In the genomic region with DNA sequence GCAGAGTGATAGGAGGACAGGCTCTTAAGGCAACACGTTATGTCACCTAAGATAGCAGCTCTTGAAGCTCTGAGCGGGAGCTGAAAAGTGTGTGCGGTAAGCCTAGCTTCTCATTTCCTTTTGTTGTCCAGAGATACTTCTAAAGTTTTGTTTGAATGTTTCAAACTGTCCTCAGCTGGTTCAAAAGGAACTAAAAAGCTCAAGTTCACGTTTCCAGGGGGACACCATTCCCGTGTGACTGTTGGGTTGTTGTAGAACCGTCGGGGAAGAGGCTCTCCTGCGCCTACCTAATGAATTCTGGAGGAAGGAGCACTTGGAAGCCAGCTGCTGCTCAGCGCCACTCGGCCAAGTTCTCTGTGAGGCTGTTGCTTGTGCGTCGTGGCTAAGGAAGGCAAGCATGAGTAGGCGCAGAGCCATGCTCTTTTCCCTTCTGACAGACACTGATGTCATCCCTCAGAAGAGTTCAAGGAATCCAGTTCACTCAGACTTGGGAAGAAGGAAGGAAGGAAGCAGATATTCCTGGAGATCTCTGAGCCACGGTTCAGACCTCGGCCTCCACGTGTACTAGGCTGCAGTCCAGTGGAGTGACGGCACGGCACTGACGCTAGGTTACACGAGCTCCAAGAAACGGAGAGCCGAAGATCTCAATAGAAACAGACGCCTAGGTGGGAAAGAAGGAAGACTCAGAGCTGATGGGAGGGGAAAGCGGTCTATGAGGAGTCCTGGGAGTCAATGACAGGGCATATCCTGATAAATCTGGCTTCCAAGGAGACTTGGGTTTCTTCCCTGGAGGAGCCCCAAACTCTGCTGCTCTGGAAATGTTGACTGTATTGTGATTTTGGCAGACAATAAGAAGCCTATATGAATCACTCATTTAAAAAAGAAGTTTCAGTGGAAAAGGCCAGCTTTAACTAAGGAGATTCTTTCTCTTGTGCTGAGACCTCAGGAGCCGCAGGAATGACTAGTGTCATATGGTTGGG, we compare ENCODE assay signal across 14 mouse cellular contexts. TPM values are rescaled to one million over a fixed set of nuclear protein-coding genes. Genes with fewer than 3 reads are reported as not detected.
DNase-seq lines count a peak whose midpoint lies in the region; ATAC-seq and TF ChIP-seq lines count a peak whose summit lies in the region.
"Had no signal": no experiment of that assay in that cellular context is flagged by ENCODE, and none has a peak within 500 bp of the region (broad histone marks: within the 10 kb centered on the region; RNA-seq: fewer than 3 reads in every experiment).

No protein-coding gene starts in this region.

- no peak for TF ChIP-seq POLR2A in limb, embryonic 14.5 days (IDR thresholded peaks at IDR 0.05; ENCODE audit: borderline replicate concordance, extremely low read depth, insufficient read depth, insufficient read length)

- ATAC-seq in limb, embryonic 14.5 days (ENCODE audit: low FRiP score, low read depth): no peak
- ATAC-seq: liver, postnatal 0 days had no signal

- peaks cover 6% of the 10 kb centered on the region; the same call in 1 of the 2 replicates for H3K4me1 ChIP-seq in limb, embryonic 14.5 days (ENCODE audit: control insufficient read depth, insufficient read depth, low read length)
- no peaks in the 10 kb centered on the region for H3K4me1 ChIP-seq in limb, embryonic 10.5 days

- H3K9me3 ChIP-seq in limb, embryonic 14.5 days (ENCODE audit: control insufficient read depth, low read length): no peaks in the 10 kb centered on the region
- no peaks in the 10 kb centered on the region for H3K9me3 ChIP-seq in limb, embryonic 10.5 days (replicated peaks)

- H3K36me3 ChIP-seq in limb, embryonic 14.5 days (ENCODE audit: control insufficient read depth, insufficient read depth, low read length): no peaks in the 10 kb centered on the region
- H3K36me3 ChIP-seq in limb, embryonic 10.5 days: no peaks in the 10 kb centered on the region

- H3K9ac ChIP-seq in limb, embryonic 14.5 days (ENCODE audit: low read depth, low read length, severe bottlenecking): no peak overlapping the region
- H3K9ac ChIP-seq: liver, postnatal 0 days had no signal

- no peak overlapping the region; the same call in 1 of the 2 replicates for H3K27ac ChIP-seq in limb, embryonic 14.5 days (replicated peaks; ENCODE audit: low read depth, low read length)
- H3K27ac ChIP-seq in limb, embryonic 10.5 days: no peak overlapping the region
- H3K27ac ChIP-seq: left cerebral cortex, adult 2 months had no signal

- peak; percentile 36 for DNase-seq in limb, embryonic 14.5 days (ENCODE audit: low spot score)
- DNase-seq in limb, embryonic 10.5 days (ENCODE audit: low spot score): no peak
- DNase-seq in Muller cell, postnatal 12 days (ENCODE audit: inconsistent ontology term): peak; percentile 42
- peak; percentile 58 for DNase-seq in gastrocnemius, postnatal 14 days
- DNase-seq in heart, postnatal 25 days (ENCODE audit: low spot score): peak; percentile 29
- DNase-seq in thymus, postnatal 25 days: no peak
- DNase-seq in layer of hippocampus, adult 11-12 months (ENCODE audit: low spot score): no peak
- DNase-seq in embryo, embryonic 10.5 days (ENCODE audit: low spot score): no peak
- DNase-seq: adrenal gland, postnatal 36 days; kidney, adult 11 months; liver, postnatal 0 days; thymus, adult 2 months had no signal

- 78% methylated on average over 25 of the region's 25 CpGs for WGBS in limb, embryonic 14.5 days
- WGBS in limb, embryonic 10.5 days: 89% methylated on average over 25 of the region's 25 CpGs

- H3K4me2 ChIP-seq in limb, embryonic 14.5 days (replicated peaks; ENCODE audit: low read depth, low read length, severe bottlenecking): no peak overlapping the region

- H3K4me3 ChIP-seq in limb, embryonic 14.5 days (replicated peaks; ENCODE audit: low read length): no peak overlapping the region
- H3K4me3 ChIP-seq in limb, embryonic 10.5 days: no peak overlapping the region
- H3K4me3 ChIP-seq: left cerebral cortex, adult 2 months; myocyte had no signal

- H3K27me3 ChIP-seq in limb, embryonic 14.5 days (ENCODE audit: control insufficient read depth, insufficient read depth, low read length): no peaks in the 10 kb centered on the region
- no peaks in the 10 kb centered on the region for H3K27me3 ChIP-seq in limb, embryonic 10.5 days (ENCODE audit: low read depth, poor library complexity, severe bottlenecking)

- intact Hi-C loops in gastrocnemius, postnatal 14 days (cut with DNase I; ENCODE audit: low total_unique reads): no loop called here
- intact Hi-C loops in heart, postnatal 25 days (cut with DNase I): no loop called here

RNA-seq across cellular contexts. Expression of a gene that starts 8.7 kb away (rescaled TPM):
- polyA plus RNA-seq in limb, embryonic 14.5 days (2012; rRNA removed): 87.9 and 89.2 TPM in 2 replicates
- polyA plus RNA-seq in limb, embryonic 14.5 days (2014; fragmentation: Nextera tagmentation; extraction: Ambion mirVana): 29.3 and 30.7 TPM in 2 replicates
- 23.0 and 23.6 TPM in 2 replicates for polyA plus RNA-seq in limb, embryonic 10.5 days (2016; fragmentation: Nextera tagmentation; extraction: Ambion mirVana)
- total RNA-seq in gastrocnemius, postnatal 14 days (2021): 100 to 1,000 TPM in 1 of 2 experiments, 10 to 100 TPM in 1; 57.5 to 119 TPM
- total RNA-seq in heart, postnatal 25 days (2021): 100 to 1,000 TPM; 106 to 109 TPM

Comparison
In these comparisons a context has a peak if more than half of its experiments do, and no peak if none do; other contexts are left out.
1. DNase-seq: peak in limb, embryonic 14.5 days (single experiment), Muller cell, postnatal 12 days (single experiment), gastrocnemius, postnatal 14 days (single experiment) and heart, postnatal 25 days (single experiment); none in limb, embryonic 10.5 days (single experiment), thymus, postnatal 25 days (single experiment), layer of hippocampus, adult 11-12 months (single experiment) and embryo, embryonic 10.5 days (single experiment).